Mouse (Mus musculus): ENCODE results near the gene Mycbp2.

The Mycbp2 gene

DNA sequence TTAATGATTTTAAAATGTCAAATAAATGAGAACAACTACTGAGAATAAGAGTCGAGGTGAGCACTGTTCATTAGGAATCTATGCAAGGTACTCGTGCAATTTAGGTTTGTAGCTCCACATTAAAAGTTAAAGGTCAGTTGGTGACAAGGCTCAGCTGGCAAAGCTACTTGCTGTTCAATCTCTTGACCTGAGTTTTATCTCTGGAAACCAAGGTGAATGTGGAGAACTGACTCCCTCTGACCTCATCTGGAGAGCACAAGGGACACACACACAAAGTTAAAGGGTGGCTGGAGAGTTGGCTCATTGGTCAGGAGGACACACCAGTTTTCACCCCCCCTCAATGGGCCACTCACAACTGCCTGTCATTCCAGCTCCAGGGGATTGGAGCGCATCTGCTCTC lies 245.4 kb downstream of the Mycbp2 start:
- no peak for DNase-seq (ENCODE audit: low read depth, low spot score)
- H3K27me3 ChIP-seq (ENCODE audit: control insufficient read depth, insufficient read depth, low read length, poor library complexity, severe bottlenecking): no peaks in the 10 kb centered on the region
- H3K36me3 ChIP-seq (ENCODE audit: control insufficient read depth, insufficient read depth, low read length, poor library complexity, severe bottlenecking): no peaks in the 10 kb centered on the region

DNA sequence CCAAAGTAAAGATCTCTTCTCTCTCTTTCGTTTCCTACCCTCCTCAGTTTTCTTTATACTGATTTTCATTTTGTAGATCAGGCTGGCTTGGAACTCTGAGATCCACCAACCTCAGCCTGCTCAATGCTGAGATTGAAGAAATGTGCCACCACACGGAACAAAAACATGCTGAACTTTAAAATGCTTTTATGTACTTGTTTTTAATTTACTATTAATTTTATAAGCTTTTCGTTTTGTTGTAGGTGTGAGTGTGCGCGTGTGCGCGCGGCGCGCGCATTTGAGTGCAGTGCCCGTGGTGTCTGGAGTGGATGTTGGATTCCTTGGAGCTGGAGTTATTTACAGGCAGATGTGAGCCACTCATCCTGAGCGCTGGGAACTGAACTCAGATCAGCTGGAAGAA lies 246.3 kb downstream of the Mycbp2 start:
- Histone ChIP-seq H3K36me3 (ENCODE audit: control insufficient read depth, insufficient read depth, low read length, poor library complexity, severe bottlenecking) (no peaks in the 10 kb centered on the region), H3K27me3 (ENCODE audit: control insufficient read depth, insufficient read depth, low read length, poor library complexity, severe bottlenecking) (no peaks in the 10 kb centered on the region)
- DNase-seq (ENCODE audit: low read depth, low spot score): no peak

DNA sequence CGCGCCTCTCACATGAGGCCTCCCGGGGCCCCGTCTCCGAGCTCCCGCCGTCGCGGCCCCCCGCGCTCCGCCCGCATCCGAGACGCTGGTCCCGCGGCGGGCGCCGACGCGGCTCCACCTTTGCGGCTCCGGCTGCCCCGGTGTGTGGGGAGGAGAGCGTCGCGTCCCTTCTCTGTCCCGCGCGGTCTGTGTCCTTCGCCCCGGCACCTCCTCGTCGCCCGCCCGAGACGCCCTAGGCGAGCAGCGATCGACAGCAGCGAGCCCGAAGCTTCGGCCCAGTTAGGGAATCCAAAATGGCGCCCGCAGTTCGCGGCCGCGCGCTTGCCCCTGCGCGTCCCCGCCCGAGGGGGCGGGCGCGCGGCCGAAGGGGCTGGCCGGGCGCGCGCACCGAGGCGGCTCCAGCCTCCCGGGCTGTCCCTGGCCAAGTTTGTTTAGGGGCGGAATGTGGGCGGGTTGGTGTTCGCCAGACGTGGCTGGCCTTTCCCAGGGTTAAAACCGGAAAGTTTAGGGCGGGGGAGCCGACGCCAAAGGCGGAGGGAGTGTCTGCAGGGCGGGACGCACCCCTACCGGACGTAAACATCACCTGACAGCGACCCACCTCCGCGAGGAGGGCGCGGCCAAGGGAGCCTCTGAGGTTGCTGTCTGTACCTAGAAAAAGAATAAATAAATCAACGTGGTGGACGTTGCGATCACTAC lies 247.2 kb downstream of the Mycbp2 start, which contains the start of gene Fbxl3:
TSS of gene Fbxl3 (minus strand) at position 329 of the 696 bp plus-strand sequence.
- peak; percentile 95 for DNase-seq (ENCODE audit: low read depth, low spot score)
- no peaks in the 10 kb centered on the region for H3K27me3 ChIP-seq (ENCODE audit: control insufficient read depth, insufficient read depth, low read length, poor library complexity, severe bottlenecking)
- H3K36me3 ChIP-seq (ENCODE audit: control insufficient read depth, insufficient read depth, low read length, poor library complexity, severe bottlenecking): no peaks in the 10 kb centered on the region

DNA sequence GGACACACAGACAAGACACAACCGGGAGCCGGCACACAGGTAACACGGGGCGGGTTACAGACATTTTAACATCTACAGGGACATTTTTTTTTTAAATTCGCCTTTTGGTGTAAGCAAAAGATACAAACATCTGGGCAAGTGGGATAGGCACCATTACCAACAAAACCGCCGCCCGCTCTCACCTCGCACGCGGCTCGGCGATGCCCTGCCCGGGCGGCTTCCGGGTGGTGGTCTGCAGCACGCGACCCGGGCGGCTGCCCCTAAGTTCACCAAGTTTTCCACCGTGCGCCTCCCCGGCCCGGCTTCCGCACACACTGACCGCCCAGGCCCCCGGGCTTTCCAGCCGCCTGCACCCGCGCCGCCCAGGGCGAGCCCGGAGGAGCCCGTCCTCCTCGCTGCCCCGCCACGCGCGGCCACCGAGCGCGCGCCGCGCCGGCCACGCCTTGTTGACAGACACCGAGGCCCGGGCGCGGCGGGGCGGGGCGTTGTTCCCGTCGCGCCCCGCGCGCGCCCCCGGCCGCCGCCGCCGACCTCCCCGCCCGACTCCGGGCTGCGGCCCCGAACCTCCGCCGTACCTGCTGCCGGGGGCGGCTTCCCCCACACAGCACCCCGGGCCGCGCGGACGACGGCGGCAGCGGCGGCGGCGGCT lies 247.9 kb downstream of the Mycbp2 start:
- DNase-seq (ENCODE audit: low read depth, low spot score): peak; percentile 79
- H3K36me3 ChIP-seq (ENCODE audit: control insufficient read depth, insufficient read depth, low read length, poor library complexity, severe bottlenecking): no peaks in the 10 kb centered on the region
- H3K27me3 ChIP-seq (ENCODE audit: control insufficient read depth, insufficient read depth, low read length, poor library complexity, severe bottlenecking): no peaks in the 10 kb centered on the region

DNA sequence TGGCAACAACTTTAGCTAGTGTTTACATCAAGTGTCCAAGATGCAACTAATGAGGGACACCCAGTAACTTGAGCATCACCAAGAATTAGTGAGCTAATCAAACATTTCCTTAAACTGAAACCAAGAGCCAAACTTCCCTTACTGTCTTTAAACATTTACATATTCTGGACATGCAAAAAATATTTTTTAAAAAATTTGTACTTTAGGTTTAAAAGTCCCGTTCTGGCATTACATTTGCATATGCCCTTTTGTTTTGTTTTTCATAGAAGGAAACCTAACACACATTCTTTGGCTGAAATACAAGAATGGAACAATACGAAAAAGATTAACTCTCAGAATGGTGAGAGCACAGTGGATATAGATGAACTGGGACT lies 248.4 kb downstream of the Mycbp2 start:
- Histone ChIP-seq H3K36me3 (ENCODE audit: control insufficient read depth, insufficient read depth, low read length, poor library complexity, severe bottlenecking) (no peaks in the 10 kb centered on the region), H3K27me3 (ENCODE audit: control insufficient read depth, insufficient read depth, low read length, poor library complexity, severe bottlenecking) (no peaks in the 10 kb centered on the region)
- DNase-seq (ENCODE audit: low read depth, low spot score): peak; percentile 24

DNA sequence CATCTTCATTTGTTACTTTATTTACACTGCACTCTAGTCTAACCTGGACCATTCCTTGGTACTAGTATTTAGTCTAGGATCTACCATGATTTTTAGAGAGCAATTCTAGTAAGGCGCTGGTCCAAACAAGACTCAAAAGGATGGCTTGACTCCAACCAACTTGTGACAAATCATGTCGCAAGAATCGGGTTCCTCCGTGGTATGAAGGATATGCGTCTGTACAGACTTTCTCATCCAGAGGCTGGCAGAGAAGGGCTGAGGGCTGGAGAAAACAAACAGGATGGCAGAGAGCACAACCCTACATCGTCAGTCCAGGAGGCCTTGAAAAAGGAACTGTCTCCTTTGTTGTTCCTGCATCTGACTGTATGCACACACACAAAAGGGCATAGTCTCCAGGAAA lies 250.0 kb downstream of the Mycbp2 start:
- Histone ChIP-seq H3K36me3 (ENCODE audit: control insufficient read depth, insufficient read depth, low read length, poor library complexity, severe bottlenecking) (no peaks in the 10 kb centered on the region), H3K27me3 (ENCODE audit: control insufficient read depth, insufficient read depth, low read length, poor library complexity, severe bottlenecking) (no peaks in the 10 kb centered on the region)
- DNase-seq (ENCODE audit: low read depth, low spot score): no peak

DNA sequence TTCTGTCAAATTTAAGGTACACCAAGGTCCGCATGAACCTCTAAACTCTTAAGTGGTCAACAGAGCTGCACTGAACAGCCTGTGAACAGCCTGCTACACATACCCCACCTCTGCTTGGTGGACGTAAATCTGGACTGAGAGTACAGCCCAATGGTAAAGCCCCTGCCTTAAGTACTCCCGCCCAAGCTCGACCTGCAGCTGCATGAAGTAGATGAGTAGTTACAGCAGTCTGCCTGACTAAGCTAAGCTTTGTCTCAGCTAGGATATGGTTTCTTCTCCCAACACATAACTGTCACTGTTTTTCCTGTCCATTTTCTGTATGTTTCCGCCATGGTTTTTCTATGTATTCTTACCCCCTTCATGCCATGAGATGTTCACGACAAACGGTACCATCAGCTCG lies 250.8 kb downstream of the Mycbp2 start:
- peaks cover 1% of the 10 kb centered on the region; the same call in 1 of the 2 replicates for H3K36me3 ChIP-seq (ENCODE audit: control insufficient read depth, insufficient read depth, low read length, poor library complexity, severe bottlenecking)
- no peaks in the 10 kb centered on the region for H3K27me3 ChIP-seq (ENCODE audit: control insufficient read depth, insufficient read depth, low read length, poor library complexity, severe bottlenecking)
- DNase-seq (ENCODE audit: low read depth, low spot score): no peak

DNA sequence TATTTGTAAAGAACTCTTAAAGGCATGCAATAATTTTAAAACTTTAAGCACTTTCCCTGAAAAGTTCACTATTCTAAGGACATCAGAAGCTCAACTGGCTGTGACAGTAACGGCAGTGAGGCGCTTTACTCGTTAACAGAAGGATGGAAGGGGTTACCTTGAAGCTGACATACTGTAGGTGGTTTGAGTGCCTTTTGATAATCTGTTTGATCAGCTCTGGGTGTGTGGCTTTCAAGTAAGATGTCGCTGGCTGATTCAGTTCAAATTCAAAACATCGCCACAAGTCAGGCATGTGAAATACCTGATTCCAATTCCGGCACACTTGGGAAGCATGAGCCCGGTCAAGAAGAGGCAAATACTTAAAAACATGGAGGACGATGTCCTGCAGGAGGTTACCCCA lies 251.6 kb downstream of the Mycbp2 start:
- H3K27me3 ChIP-seq (ENCODE audit: control insufficient read depth, insufficient read depth, low read length, poor library complexity, severe bottlenecking): no peaks in the 10 kb centered on the region
- no peak for DNase-seq (ENCODE audit: low read depth, low spot score)
- H3K36me3 ChIP-seq (ENCODE audit: control insufficient read depth, insufficient read depth, low read length, poor library complexity, severe bottlenecking): peaks cover 1% of the 10 kb centered on the region; the same call in 1 of the 2 replicates

- Histone ChIP-seq H3K36me3 (ENCODE audit: control insufficient read depth, insufficient read depth, low read length, poor library complexity, severe bottlenecking) (peaks cover 1% of the 10 kb centered on the region; the same call in 1 of the 2 replicates), H3K27me3 (ENCODE audit: control insufficient read depth, insufficient read depth, low read length, poor library complexity, severe bottlenecking) (no peaks in the 10 kb centered on the region)
- no peak for DNase-seq (ENCODE audit: low read depth, low spot score)
These were observed 252.9 kb downstream of the Mycbp2 start for GRCm38 (mm10) chr14:103093670-103094069.

DNA sequence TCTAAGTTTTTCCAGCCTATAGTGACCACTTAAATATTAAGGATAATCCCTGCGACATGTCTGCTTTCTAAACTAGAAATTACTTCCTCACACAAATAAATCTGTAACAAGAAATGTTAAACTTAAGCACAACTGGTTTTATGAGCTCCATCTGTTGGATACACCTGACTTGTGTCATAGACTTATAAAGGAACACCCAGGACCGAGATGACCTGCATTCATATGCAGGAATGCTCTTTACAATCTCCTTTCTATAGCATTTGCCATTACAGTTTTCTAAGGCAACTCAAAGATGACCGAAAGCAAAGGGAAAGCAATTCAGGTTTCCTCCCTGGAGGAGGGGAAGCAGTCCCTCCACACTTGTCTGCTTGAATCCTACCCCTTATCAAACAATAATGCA lies 253.4 kb downstream of the Mycbp2 start:
- Histone ChIP-seq H3K27me3 (ENCODE audit: control insufficient read depth, insufficient read depth, low read length, poor library complexity, severe bottlenecking) (no peaks in the 10 kb centered on the region), H3K36me3 (ENCODE audit: control insufficient read depth, insufficient read depth, low read length, poor library complexity, severe bottlenecking) (peaks cover 1% of the 10 kb centered on the region; the same call in 1 of the 2 replicates)
- DNase-seq (ENCODE audit: low read depth, low spot score): no peak

DNA sequence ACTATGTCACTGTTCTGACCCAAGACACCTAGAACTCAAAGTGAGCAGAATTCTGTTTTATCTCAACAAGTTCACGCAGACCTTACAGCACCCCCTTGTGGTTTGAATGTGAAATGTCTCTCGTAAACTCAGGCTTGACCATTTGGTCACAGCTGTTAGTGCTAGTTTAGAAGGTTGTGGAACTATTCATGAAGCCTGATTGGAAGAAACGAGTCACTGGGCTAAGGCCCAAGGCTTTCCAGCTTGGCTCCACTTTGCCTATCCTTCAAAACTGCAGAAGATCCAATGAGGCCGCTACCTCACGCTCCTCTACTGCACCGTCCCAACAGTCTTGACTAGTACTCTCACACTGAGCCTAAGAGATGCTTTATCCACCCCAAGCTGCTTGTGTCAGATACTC lies 258.0 kb downstream of the Mycbp2 start:
- Histone ChIP-seq H3K27me3 (ENCODE audit: control insufficient read depth, insufficient read depth, low read length, poor library complexity, severe bottlenecking) (no peaks in the 10 kb centered on the region), H3K36me3 (ENCODE audit: control insufficient read depth, insufficient read depth, low read length, poor library complexity, severe bottlenecking) (peaks cover 15% of the 10 kb centered on the region)
- peak; percentile 78 for DNase-seq (ENCODE audit: low read depth, low spot score)

- Histone ChIP-seq H3K27me3 (ENCODE audit: control insufficient read depth, insufficient read depth, low read length, poor library complexity, severe bottlenecking) (no peaks in the 10 kb centered on the region), H3K36me3 (ENCODE audit: control insufficient read depth, insufficient read depth, low read length, poor library complexity, severe bottlenecking) (peaks cover 17% of the 10 kb centered on the region)
- DNase-seq (ENCODE audit: low read depth, low spot score): no peak
These were observed 258.8 kb downstream of the Mycbp2 start for GRCm38 (mm10) chr14:103087846-103088245.

DNA sequence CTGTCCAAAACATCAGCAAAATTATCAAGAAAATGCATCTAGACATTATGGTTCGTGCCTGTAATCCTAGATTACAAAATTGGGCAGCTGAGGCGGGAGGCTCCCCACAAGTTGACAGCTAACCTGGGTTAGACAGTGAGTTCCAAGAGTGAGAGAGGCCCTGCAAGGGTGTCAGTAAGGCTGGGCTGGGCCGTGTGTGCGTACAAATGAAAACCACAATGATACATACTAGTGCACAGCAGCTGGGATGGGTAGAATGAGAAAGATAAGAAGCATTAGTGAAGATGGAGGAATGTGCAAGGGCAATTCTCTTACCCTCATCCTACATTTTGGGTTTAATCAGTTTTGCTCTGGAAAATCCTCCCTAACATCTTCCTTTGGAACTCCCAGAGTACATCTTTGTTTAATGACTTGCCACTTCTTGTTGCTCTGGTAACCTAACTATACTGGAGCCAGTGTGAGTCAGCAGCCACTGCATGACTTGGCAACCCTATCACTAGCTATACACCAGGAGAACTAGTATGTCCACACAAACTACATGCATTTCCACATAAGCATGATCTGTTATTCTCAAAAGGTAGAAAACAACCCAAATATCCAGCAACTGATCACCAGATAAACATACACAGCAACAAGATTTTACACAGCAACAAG lies 259.8 kb downstream of the Mycbp2 start:
- H3K27me3 ChIP-seq (ENCODE audit: control insufficient read depth, insufficient read depth, low read length, poor library complexity, severe bottlenecking): no peaks in the 10 kb centered on the region
- peaks cover 17% of the 10 kb centered on the region for H3K36me3 ChIP-seq (ENCODE audit: control insufficient read depth, insufficient read depth, low read length, poor library complexity, severe bottlenecking)
- DNase-seq (ENCODE audit: low read depth, low spot score): no peak

- Histone ChIP-seq H3K27me3 (ENCODE audit: control insufficient read depth, insufficient read depth, low read length, poor library complexity, severe bottlenecking) (no peaks in the 10 kb centered on the region), H3K36me3 (ENCODE audit: control insufficient read depth, insufficient read depth, low read length, poor library complexity, severe bottlenecking) (peaks cover 16% of the 10 kb centered on the region)
- DNase-seq (ENCODE audit: low read depth, low spot score): no peak
These were observed 260.6 kb downstream of the Mycbp2 start for GRCm38 (mm10) chr14:103085840-103086533.
